Mouse (Mus musculus) CH12.LX (cell line): ENCODE data around the gene Mdp1. TPM values are rescaled to one million over a fixed set of nuclear protein-coding genes. Genes with fewer than 3 reads are reported as not detected.

ENCODE experiments used
- DNase-seq: peaks from one replicate; pipeline ENCODE4 v3.0.0-alpha.2; 2013; ENCODE audit errors: extremely low read depth
- H3K27ac ChIP-seq: 2 replicates; pipeline ENCODE4 v1.5.1; 2012; ENCODE audit warnings: low read depth, mild to moderate bottlenecking, control low read depth, moderate library complexity; ENCODE audit not compliant: insufficient read depth
- H3K27me3 ChIP-seq: replicated peaks from 2 replicates; pipeline ENCODE3; 2012; ENCODE audit warnings: inconsistent platforms
- H3K36me3 ChIP-seq, 2 experiments: replicated peaks in 1 of 2; 2 replicates each; pipeline versions ENCODE3 to v1.6.1; 2012; ENCODE audit warnings: inconsistent platforms in 1 of 2, low read length in 1 of 2, mild to moderate bottlenecking in 1 of 2, mixed read lengths in 1 of 2, moderate library complexity in 1 of 2; ENCODE audit not compliant: control insufficient read depth in 1 of 2, insufficient read depth in 1 of 2
- H3K4me1 ChIP-seq, 2 experiments: 2 replicates each; pipeline ENCODE4 v1.6.1; 2012; ENCODE audit warnings: inconsistent platforms in 1 of 2, moderate library complexity in 1 of 2; ENCODE audit not compliant: insufficient read depth in 2 of 2, control insufficient read depth in 1 of 2
- H3K4me2 ChIP-seq: 2 replicates; pipeline ENCODE4 v1.6.1; 2012; ENCODE audit warnings: low read depth, mild to moderate bottlenecking, control low read depth; ENCODE audit not compliant: poor library complexity, insufficient read depth, severe bottlenecking
- H3K4me3 ChIP-seq, 3 experiments: fragments of 150-350 bp in 1 of 3; sonication (generic) in 1 of 3; replicated peaks in 1 of 3; 2 replicates each; pipeline versions ENCODE3 to v1.5.1; 2011 to 2012; ENCODE audit warnings: low read depth in 2 of 3, low read length in 2 of 3, mild to moderate bottlenecking in 2 of 3, moderate library complexity in 2 of 3, control low read depth in 1 of 3, improper control_type of control experiment in 1 of 3, inconsistent platforms in 1 of 3, mixed read lengths in 1 of 3; ENCODE audit not compliant: poor library complexity in 1 of 3
- H3K79me2 ChIP-seq: replicated peaks from 2 replicates; pipeline ENCODE4 v1.6.1; 2012; ENCODE audit warnings: mild to moderate bottlenecking, moderate library complexity; ENCODE audit not compliant: control insufficient read depth, poor library complexity, insufficient read depth, severe bottlenecking; ENCODE audit errors: extremely low read depth
- H3K9ac ChIP-seq: 2 replicates; pipeline ENCODE4 v1.6.1; 2012; ENCODE audit warnings: low read depth, mild to moderate bottlenecking, control low read depth, moderate library complexity; ENCODE audit not compliant: insufficient read depth
- H3K9me3 ChIP-seq: replicated peaks from 2 replicates; pipeline ENCODE3; 2012; ENCODE audit warnings: low read length, inconsistent platforms, mixed read lengths
- BHLHE40 ChIP-seq: IDR thresholded peaks from 2 replicates; pipeline ENCODE4 v1.6.1; 2011; ENCODE audit warnings: mild to moderate bottlenecking, low read depth, low read length, improper control_type of control experiment
- CHD1 ChIP-seq: IDR thresholded peaks from 2 replicates; pipeline ENCODE4 v1.6.1; 2012; ENCODE audit warnings: low read depth, low read length, improper control_type of control experiment, inconsistent platforms
- CHD2 ChIP-seq: IDR thresholded peaks from 2 replicates; pipeline ENCODE4 v1.6.1; 2011; ENCODE audit warnings: low read length, improper control_type of control experiment
- CTCF ChIP-seq, 2 experiments: IDR thresholded peaks in 1 of 2; conservative IDR thresholded peaks in 1 of 2; 2 replicates each; pipeline ENCODE4 v1.5.1; 2011 to 2012; ENCODE audit warnings: low read depth in 2 of 2, low read length in 2 of 2, improper control_type of control experiment in 1 of 2, inconsistent platforms in 1 of 2, mild to moderate bottlenecking in 1 of 2, moderate library complexity in 1 of 2
- E2F4 ChIP-seq: IDR thresholded peaks from 2 replicates; pipeline ENCODE4 v1.6.1; 2011; ENCODE audit warnings: low read depth, low read length, improper control_type of control experiment; ENCODE audit not compliant: insufficient replicate concordance
- ELF1 ChIP-seq: IDR thresholded peaks from 2 replicates; pipeline ENCODE4 v1.6.1; 2014; ENCODE audit warnings: low read depth, mild to moderate bottlenecking, inconsistent platforms, low read length, improper control_type of control experiment
- ETS1 ChIP-seq: conservative IDR thresholded peaks from 2 replicates; pipeline ENCODE4 v1.6.1; 2012; ENCODE audit warnings: low read depth, mild to moderate bottlenecking, inconsistent platforms, low read length, improper control_type of control experiment, moderate library complexity
- IRF4 ChIP-seq: IDR thresholded peaks from 2 replicates; pipeline ENCODE4 v1.6.1; 2014; ENCODE audit warnings: low read depth, mild to moderate bottlenecking, inconsistent platforms, low read length, improper control_type of control experiment
- JUND ChIP-seq: conservative IDR thresholded peaks from 2 replicates; pipeline ENCODE4 v1.6.1; 2011; ENCODE audit warnings: low read depth, low read length, improper control_type of control experiment
- MAFK ChIP-seq: IDR thresholded peaks from 2 replicates; pipeline ENCODE4 v1.6.1; 2011; ENCODE audit warnings: low read length, improper control_type of control experiment; ENCODE audit not compliant: insufficient replicate concordance
- MAX ChIP-seq: IDR thresholded peaks from 2 replicates; pipeline ENCODE4 v1.6.1; 2011; ENCODE audit warnings: low read length, improper control_type of control experiment
- MAZ ChIP-seq: IDR thresholded peaks from 2 replicates; pipeline ENCODE4 v1.6.1; 2012; ENCODE audit warnings: low read depth, mild to moderate bottlenecking, inconsistent platforms, low read length, improper control_type of control experiment, moderate library complexity
- MEF2A ChIP-seq: IDR thresholded peaks from 2 replicates; pipeline ENCODE4 v1.6.1; 2014; ENCODE audit warnings: low read depth, mild to moderate bottlenecking, inconsistent platforms, low read length, improper control_type of control experiment, borderline replicate concordance
- MXI1 ChIP-seq: IDR thresholded peaks from 2 replicates; pipeline ENCODE4 v1.6.1; 2011; ENCODE audit warnings: mild to moderate bottlenecking, low read depth, low read length, improper control_type of control experiment
- NELFE ChIP-seq: IDR thresholded peaks from 2 replicates; pipeline ENCODE4 v1.6.1; 2011; ENCODE audit warnings: low read depth, low read length, improper control_type of control experiment
- NRF1 ChIP-seq: IDR thresholded peaks from 2 replicates; pipeline ENCODE4 v1.6.1; 2014; ENCODE audit warnings: low read depth, mild to moderate bottlenecking, inconsistent platforms, low read length, improper control_type of control experiment, moderate library complexity
- PAX5 ChIP-seq: IDR thresholded peaks from 2 replicates; pipeline ENCODE4 v1.6.1; 2012; ENCODE audit warnings: low read length, inconsistent platforms, mixed read lengths
- POLR2A ChIP-seq: IDR thresholded peaks from 2 replicates; pipeline ENCODE4 v1.6.1; 2011; ENCODE audit warnings: low read depth, mild to moderate bottlenecking, improper control_type of control experiment, low read length
- POLR2AphosphoS2 ChIP-seq: IDR thresholded peaks from 2 replicates; pipeline ENCODE4 v1.6.1; 2011; ENCODE audit warnings: low read depth, low read length, improper control_type of control experiment
- RAD21 ChIP-seq: IDR thresholded peaks from 2 replicates; pipeline ENCODE4 v1.6.1; 2011; ENCODE audit warnings: low read depth, mild to moderate bottlenecking, low read length, improper control_type of control experiment, moderate library complexity
- RCOR1 ChIP-seq: conservative IDR thresholded peaks from 2 replicates; pipeline ENCODE4 v1.6.1; 2012; ENCODE audit warnings: low read depth, mild to moderate bottlenecking, inconsistent platforms, low read length, improper control_type of control experiment
- SIN3A ChIP-seq: IDR thresholded peaks from 2 replicates; pipeline ENCODE4 v1.6.1; 2012; ENCODE audit warnings: low read length, improper control_type of control experiment, inconsistent platforms
- TCF12 ChIP-seq: IDR thresholded peaks from 2 replicates; pipeline ENCODE4 v1.6.1; 2014; ENCODE audit warnings: low read depth, mild to moderate bottlenecking, inconsistent platforms, low read length, improper control_type of control experiment
- UBTF ChIP-seq: IDR thresholded peaks from 2 replicates; pipeline ENCODE4 v1.6.1; 2012; ENCODE audit warnings: low read depth, mild to moderate bottlenecking, inconsistent platforms, low read length, improper control_type of control experiment, moderate library complexity
- USF2 ChIP-seq: conservative IDR thresholded peaks from 2 replicates; pipeline ENCODE4 v1.6.1; 2011; ENCODE audit warnings: low read depth, low read length, improper control_type of control experiment
- ZC3H11A ChIP-seq: IDR thresholded peaks from 2 replicates; pipeline ENCODE4 v1.6.1; 2012; ENCODE audit warnings: low read depth, mild to moderate bottlenecking, inconsistent platforms, low read length, improper control_type of control experiment
- ZMIZ1 ChIP-seq: IDR thresholded peaks from 2 replicates; pipeline ENCODE4 v1.6.1; 2012; ENCODE audit warnings: low read depth, mild to moderate bottlenecking, inconsistent platforms, low read length, improper control_type of control experiment
- dilution Hi-C: fragments of 300-500 bp; cut with MboI; formaldehyde crosslinking; loops from 2 replicates; pipeline ENCODE4 v1.14.3; 2020; ENCODE audit warnings: low sequenced_read_pairs; ENCODE audit not compliant: extremely low pct_unique_long_range_greater_than_20kb, extremely low pct_ligation_motif_present
- in situ Hi-C: fragments of 300-500 bp; cut with MboI; formaldehyde crosslinking; loops from 3 replicates; pipeline ENCODE4 v1.14.3; 2019; ENCODE audit warnings: low sequenced_read_pairs, low pct_ligation_motif_present, low pct_unique_long_range_greater_than_20kb, mixed read lengths
- polyA plus RNA-seq: library from polyadenylated mRNA; unstranded; fragments of >175 nt; gene quantifications from 2 replicates; pipeline ENCODE4 v1.2.1, GENCODE M21; 2012; ENCODE audit warnings: low read depth; ENCODE audit not compliant: insufficient read length
- total RNA-seq, 2 experiments: library from RNA; depleted of rRNA; stranded (reverse); fragments of 300-350 nt in 1 of 2; fragments of >200 nt in 1 of 2; gene quantifications; 2 replicates each; pipeline ENCODE4 v1.2.3; 2012 to 2014

The Mdp1 gene
- total and polyA plus RNA-seq, 3 experiments: 23.4 to 30.9 (median 25.6) TPM

DNA sequence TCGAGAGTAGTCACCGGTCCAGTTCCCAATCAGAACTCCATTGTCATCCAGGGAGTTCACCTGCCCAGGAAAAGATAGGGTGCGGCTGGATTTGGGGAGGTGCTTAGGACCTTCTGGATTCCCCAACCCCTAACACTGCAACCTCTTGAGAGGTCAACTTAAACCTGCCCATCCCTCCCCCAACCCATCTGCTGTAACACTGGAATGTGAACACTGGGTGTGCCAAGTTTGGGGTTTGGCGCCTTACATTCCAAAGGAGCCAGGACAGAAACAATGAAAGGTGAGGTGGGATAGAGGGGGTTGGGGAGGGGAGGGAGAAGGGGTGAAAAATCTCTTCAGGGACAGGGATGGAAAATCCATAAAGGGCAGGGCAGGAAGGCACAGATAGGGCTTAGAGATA, 49.2 kb upstream of the Mdp1 start:
- dilution Hi-C loops (no loop called here), in situ Hi-C loops (no loop called here)
- TF ChIP-seq POLR2A (no peak), CHD2 (no peak), MAFK (no peak), ELF1 (no peak), BHLHE40 (no peak), RCOR1 (no peak), TCF12 (no peak), USF2 (no peak), CTCF (conservative IDR thresholded peaks at IDR 0.05 in 1 of 2, IDR thresholded peaks at IDR 0.05 in 1 of 2; ENCODE audit: low read depth in 2 of 2, low read length in 2 of 2) (no peak)
- H3K27me3 ChIP-seq: peaks cover 2% of the 10 kb centered on the region
- H3K9ac ChIP-seq: no peak overlapping the region
- no peaks in the 10 kb centered on the region for H3K36me3 ChIP-seq
- no peaks in the 10 kb centered on the region for H3K4me1 ChIP-seq
- no peaks in the 10 kb centered on the region for H3K9me3 ChIP-seq
- no peaks in the 10 kb centered on the region for H3K79me2 ChIP-seq
- H3K4me3 ChIP-seq: no peak overlapping the region
- H3K27ac ChIP-seq: no peak overlapping the region
- DNase-seq: no peak
- H3K4me2 ChIP-seq: no peak overlapping the region

DNA sequence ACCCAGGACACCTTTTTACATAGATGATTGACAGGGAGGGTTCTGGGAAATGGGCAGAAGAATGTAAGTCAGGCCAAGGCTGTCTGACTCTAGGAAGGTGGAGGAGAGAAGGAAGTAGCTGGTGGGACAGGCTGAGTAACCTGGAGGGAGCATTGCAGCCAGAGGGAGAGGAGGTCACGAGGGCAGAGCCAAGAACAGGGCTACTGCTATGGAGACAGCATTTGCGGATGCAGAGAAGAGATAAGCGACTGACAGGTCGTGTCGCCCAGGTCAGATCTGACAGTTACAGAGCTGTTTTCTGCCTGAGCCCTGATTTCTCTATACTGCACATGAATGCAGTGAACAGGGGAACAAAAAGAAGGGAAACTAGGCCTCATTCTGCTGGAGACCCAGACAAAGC, 47.1 kb upstream of the Mdp1 start:
- Histone ChIP-seq H3K4me2 (no peak overlapping the region), H3K79me2 (no peaks in the 10 kb centered on the region)
- TF ChIP-seq RAD21: no peak
- TF ChIP-seq PAX5: no peak
- no peak for TF ChIP-seq POLR2AphosphoS2
- no peak for TF ChIP-seq MAZ
- TF ChIP-seq RCOR1: no peak
- TF ChIP-seq NELFE: no peak
- TF ChIP-seq IRF4: no peak
- no peak for TF ChIP-seq ETS1
- TF ChIP-seq, all 38 proteins: peak for 0
- Histone ChIP-seq H3K27ac (no peak overlapping the region), H3K9me3 (no peaks in the 10 kb centered on the region), H3K36me3 (no peaks in the 10 kb centered on the region), H3K4me3 (no peak overlapping the region), H3K9ac (no peak overlapping the region), H3K4me1 (no peaks in the 10 kb centered on the region), H3K27me3 (peaks cover 2% of the 10 kb centered on the region)
- dilution Hi-C loops: no loop called here
- DNase-seq: no peak
- in situ Hi-C loops: no loop called here

GRCm38 (mm10) chr14:55706051-55706600, 45.8 kb upstream of the Mdp1 start:
- Histone ChIP-seq H3K4me2 (no peak overlapping the region), H3K4me1 (peaks cover 0 to under 1% of the 10 kb centered on the region in 2 experiments; a peak in 2 of 4 replicates), H3K27ac (no peak overlapping the region), H3K9me3 (no peaks in the 10 kb centered on the region), H3K36me3 (no peaks in the 10 kb centered on the region), H3K79me2 (no peaks in the 10 kb centered on the region), H3K9ac (no peak overlapping the region), H3K27me3 (peaks cover 2% of the 10 kb centered on the region), H3K4me3 (no peak overlapping the region)
- dilution Hi-C loops: no loop called here
- no peak for DNase-seq
- in situ Hi-C loops: no loop called here
- TF ChIP-seq MXI1 (no peak), NRF1 (no peak), UBTF (no peak), ZMIZ1 (no peak), ZC3H11A (no peak), MAFK (no peak), JUND (no peak), NELFE (no peak), SIN3A (no peak), MEF2A (no peak), E2F4 (no peak), CHD1 (no peak), MAX (no peak)
